Mouse (Mus musculus): ENCODE results near the gene 1700067K01Rik.

DNA sequence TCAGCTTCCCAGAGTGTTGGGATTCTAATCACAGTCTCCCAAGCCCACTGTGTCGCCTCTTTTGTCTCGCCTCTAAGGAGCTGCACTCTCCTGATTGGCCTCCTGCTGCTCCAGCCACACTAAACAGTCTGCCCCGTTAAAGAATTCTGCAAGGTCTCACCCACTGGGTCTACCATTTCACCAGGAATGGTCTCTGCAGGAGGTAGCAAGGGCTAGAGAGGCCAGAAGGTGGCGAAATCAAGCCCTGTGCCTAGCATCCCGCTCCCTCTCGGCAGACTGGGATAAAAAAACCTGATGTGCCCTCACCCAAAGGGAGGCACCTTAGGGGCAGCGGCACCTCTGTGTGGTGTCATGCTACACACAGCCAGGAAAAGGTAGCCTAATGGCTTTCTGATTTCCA is 42.8 kb downstream of the 1700067K01Rik start:
- TF ChIP-seq CTCF (IDR thresholded peaks at IDR 0.05), result no peak
- no peak for TF ChIP-seq POLR2A (IDR thresholded peaks at IDR 0.05; ENCODE audit: insufficient read depth, low read depth, low read length)
- TF ChIP-seq EP300 (IDR thresholded peaks at IDR 0.05; ENCODE audit: insufficient read depth, low read depth, low read length), result no peak
